Mouse (Mus musculus): Measurements from ENCODE around the gene 9230112D13Rik.

9230112D13Rik gene

DNA sequence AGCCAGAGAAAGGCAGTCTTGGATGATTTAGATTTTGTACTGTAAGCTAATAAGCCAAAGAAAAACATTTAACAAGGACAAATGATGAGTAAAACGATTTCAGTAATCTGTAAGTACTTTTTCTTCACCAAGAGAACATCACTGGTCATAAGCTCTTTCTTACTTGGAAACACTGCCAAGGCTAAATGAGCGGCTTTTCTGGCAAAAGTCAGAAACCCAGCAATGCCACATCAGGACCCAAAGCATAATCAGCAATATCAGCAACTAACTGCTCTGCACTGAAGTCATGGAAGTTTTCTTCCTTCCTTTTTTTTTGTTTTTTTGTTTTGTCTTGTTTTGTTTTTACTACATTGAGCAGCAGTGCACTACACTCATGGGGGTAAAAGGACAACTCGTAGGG is 25.3 kb downstream of the 9230112D13Rik start:
- DNase-seq (ENCODE audit: low spot score) = no peak

DNA sequence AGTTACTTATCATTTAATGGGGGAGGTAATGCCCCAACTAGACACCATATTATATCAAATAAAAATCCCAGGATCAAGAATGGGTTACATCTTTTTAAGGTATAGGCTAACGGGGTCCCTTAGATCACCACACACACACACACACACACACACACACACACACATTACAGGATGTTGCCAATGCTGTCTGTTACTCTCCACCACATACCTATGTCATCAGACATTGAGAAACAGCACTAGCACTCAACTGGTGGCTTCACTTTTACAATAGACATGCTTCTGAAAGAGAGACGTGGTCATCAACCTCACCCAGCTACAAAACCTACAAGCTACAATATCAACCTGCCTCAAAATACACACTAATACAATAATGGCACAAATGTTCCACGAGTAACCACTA is 28.9 kb downstream of the 9230112D13Rik start:
- DNase-seq (ENCODE audit: low spot score) = no peak

DNA sequence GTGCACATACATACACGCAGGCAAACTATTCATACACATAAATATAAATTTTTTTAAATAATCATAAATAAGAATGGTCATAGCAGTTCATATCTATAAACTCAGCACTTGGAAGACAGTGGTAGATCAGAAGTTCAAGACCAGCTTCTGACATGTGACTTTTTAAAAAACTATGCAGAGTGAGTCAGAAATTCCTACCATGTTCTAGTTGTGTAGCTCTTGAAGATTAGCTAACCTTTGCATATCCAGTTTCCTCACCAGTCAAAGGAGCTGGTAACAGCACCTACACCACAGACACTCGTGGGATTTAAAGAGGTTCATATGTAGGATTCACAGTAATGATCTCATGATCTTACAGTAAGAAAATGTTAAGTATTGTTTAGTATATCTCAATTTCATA is 29.9 kb downstream of the 9230112D13Rik start:
- DNase-seq (ENCODE audit: low spot score) = no peak

DNA sequence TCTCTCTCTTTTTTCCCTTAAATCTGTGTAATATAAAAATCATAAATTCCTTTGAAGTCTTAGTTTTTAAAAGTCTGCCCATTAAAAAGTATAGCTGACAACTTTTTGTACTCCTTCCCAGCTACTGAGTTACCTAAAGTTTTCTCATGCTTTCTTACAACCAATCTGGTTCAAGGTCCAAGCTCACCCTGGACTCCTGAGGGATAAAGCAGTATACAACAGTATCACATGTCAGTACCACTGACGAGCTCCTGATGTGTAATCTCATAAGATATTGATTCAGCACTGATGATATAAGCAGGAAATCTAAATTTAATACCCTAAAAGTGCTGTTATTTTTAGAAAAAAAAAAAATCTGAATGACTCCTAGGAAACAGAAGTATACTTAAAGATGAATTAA is 31.6 kb downstream of the 9230112D13Rik start:
- DNase-seq (ENCODE audit: low spot score) = no peak

DNA sequence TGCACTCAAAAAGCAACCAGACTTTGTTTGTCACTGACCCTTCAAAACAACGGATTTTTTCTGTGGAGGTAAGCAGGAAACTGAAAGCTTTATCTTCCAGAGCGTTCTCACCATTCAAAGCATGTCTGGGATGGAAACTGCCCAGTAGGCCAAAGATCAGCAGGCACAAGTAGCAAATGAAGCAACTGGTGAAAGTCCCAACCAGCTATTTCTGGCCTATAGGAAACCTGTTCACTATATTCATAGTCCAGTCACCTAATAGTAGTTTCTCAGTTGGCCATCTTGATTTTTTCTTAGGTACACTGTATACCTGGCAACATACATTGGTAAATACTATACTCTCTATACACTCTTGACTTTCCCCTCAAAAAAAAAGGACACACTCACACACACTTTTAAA is 32.7 kb downstream of the 9230112D13Rik start:
- no peak for DNase-seq (ENCODE audit: low spot score)

DNA sequence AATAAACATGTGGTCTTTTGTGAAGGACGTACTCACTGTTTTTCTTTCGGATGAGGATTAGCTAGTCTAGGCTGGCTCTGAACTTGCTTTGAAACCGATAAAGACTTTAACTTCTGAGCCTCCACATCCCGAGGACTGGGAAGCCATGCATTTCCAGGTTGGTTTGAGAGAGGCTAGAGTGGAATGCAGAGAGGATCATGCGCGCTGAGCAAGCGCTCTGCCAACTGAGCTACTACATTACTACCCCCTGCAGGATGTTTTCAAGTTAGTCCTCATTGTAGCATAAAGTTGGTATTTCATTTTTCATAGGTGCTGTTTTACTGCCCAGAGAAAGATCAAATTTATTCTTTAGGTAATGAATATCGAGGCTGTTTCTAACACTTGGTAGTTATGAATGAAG is 36.4 kb downstream of the 9230112D13Rik start:
- no peak for DNase-seq (ENCODE audit: low spot score)

DNA sequence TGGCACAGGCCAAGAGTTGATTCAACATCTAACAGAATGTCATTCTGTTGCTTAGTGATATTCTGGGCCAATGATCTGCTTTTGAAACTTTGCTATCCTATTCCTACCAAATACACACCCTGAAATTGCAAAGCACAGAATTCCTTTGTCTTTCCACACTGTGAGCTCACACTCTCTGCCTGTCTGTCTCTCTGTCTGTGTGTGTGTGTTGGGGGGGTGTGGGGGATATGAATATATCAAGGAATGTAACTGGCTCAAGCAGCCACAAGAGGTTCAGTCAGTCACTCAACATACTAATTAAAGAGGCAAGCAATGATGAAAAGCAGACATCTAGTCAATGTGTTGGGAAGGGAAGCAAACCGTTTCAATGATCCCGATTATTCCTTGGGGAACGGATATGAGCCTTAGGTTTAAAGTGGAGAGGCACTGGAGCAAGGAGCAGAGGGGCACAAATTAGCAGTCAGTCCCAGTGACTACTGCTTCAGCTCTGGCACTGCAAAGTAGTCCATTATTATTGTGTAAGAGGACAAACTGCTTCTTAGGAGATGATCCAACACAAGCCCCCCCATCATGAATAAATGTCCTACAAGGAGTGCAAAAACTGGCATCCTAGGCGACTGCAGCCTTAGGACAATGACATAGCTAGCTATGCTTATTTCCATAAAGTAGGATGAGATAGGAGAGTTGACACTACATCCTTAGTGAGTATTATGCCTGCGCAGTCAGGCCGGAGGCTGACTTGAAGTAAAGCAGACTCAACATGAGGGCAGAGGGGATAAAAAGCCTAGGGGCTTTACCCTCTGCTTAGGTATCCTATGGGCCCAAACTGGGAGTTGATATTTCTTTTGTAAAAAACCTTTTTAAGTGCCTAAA is 38.9 kb downstream of the 9230112D13Rik start:
- no peak for DNase-seq (ENCODE audit: low spot score)

DNA sequence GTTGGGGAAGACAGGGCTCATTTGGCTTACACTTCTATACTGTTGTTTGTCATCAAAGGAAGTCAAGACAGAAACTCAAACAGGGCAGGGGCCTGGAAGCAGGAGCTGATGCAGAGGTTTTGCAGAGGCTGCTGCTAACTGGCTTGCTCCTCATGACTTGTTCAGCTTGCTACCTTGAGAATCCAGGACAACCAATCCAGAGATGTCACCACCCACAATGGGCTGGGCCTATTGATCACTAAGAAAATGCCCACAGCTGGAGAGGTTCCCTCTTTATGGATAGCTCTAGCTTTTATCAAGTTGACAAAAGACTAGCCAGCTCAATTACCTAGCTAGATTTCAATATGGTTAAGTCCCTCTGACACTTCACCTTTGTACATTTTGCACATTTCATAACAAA is 51.0 kb downstream of the 9230112D13Rik start:
- DNase-seq (ENCODE audit: low spot score) = no peak

DNA sequence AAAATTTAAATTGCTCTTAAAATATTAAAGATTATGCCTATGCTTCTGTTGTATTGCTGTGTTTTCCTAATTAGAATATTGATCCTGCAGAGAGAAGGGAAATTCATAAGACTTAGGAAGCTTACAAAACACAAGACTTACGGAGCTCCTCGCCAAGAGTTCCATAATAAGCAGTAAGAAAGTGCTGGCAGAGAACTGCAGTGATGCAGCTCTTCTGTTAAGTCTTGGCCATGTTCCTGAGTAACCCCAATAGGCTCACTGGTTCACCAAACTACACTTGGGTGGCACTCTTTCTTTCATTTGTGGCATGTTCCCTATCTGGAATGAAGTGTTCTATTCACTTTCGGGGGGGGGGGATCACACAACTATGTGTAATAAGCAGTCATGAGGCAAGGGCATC is 56.3 kb downstream of the 9230112D13Rik start:
- no peak for DNase-seq (ENCODE audit: low spot score)

Measured in ovary, postnatal 14 days (tissue).